Mouse (Mus musculus): ENCODE results near the gene Car4.

The Car4 gene

DNA sequence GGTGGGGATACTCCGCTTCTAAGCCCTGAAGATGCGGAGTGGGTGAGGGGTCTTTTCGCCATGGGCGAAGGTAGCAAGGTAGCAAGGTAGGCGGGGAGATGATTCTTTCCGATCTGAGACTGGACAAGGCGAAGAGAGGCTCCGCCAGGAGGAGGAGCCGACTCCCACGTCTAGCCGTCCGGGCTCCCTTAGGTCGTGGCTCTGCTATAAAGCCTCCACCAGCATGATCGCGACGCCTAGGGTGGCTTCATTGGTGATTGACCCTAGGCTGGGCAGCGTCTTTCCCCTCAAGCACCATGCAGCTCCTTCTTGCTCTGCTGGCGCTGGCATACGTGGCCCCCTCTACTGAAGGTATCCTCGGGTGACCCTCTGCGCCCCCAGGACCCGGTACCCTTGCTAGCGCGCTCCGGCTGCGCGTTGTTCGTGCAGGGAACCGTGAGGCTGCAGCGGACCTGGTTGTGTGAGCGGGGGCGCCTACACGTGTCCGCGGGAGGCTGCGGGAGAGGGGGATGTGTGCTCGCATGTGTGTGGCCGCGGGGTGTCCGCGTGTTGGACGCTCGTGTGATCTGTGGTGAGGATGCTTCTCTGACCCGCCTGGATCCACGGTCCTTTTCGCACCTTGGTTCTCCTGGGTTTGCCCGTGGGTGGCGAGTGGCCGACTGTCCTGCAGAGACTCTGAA, at the start of gene Car4:
Gene Car4, plus strand, starts transcription at position 196 of the 680 bp plus-strand sequence.
- in situ Hi-C loops (cut with MboI, MseI) = no loop called here

- in situ Hi-C loops (cut with MboI, MseI) = no loop called here
Measured at GRCm38 (mm10) chr11:84908480-84908879, 49.1 kb upstream of the Car4 start.

GRCm38 (mm10) chr11:84910411-84910810, 47.2 kb upstream of the Car4 start:
- in situ Hi-C loops (cut with MboI, MseI) = no loop called here

GRCm38 (mm10) chr11:84914673-84915072, 42.9 kb upstream of the Car4 start:
- in situ Hi-C loops (cut with MboI, MseI) = no loop called here

GRCm38 (mm10) chr11:84916053-84916702, 41.4 kb upstream of the Car4 start, which contains the start of gene Znhit3:
Gene Znhit3 (minus strand): TSS chr11:84916366.
- in situ Hi-C loops (cut with MboI, MseI) = no loop called here

DNA sequence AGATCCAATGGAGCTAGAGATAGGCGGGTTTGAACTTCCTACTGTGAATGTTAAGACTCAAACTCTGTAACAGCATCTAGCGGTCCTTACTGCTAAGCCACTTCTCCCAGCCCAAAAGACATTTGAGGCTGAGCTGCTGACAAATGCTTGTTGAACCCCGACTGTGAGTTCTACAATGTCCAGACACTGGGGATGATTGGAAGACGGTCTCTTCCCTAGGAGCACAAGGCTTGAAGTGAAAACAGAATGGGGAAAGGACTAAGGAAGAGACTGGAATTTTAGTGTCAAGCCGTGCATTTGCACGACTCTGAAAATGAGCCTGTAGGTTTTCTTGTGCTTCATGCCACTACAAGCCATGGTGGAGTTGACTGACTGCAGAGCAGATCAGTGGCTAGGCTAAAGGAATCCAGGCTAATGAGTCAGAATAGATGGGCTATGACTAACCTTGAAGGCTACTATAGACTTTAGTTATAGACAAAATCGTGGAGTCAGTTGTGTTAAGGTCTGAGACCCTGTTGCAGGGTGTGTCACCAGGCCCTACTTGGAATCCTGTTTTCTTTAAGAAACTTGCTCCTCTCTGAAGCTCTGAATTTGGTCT, 40.8 kb upstream of the Car4 start:
- in situ Hi-C loops (cut with MboI, MseI) = no loop called here

DNA sequence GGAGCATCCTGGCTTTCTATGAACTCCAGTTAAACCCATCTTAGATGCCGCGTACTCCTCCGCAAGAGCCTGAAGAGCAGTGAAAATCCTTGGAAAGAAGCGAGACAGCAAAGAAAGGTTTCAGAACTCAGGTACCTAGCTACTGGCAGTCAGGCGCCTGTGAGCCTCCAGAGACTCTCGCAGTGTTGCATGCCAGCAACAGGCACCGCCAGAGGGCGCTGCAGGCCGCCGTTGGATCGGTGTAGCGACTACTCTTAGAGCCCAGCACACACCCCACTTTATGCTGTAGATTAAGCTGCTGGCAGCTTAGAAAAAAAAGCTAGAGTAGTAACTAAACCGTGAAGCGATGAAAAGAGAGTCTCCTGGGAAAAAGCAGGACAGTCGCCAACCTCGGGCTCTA, 39.2 kb upstream of the Car4 start:
- in situ Hi-C loops (cut with MboI, MseI) = no loop called here

GRCm38 (mm10) chr11:84919276-84919675, 38.3 kb upstream of the Car4 start:
- in situ Hi-C loops (cut with MboI, MseI) = no loop called here

- in situ Hi-C loops (cut with MboI, MseI) = no loop called here
Measured at GRCm38 (mm10) chr11:84919951-84920350, 37.6 kb upstream of the Car4 start.

- in situ Hi-C loops (cut with MboI, MseI) = no loop called here
Measured at GRCm38 (mm10) chr11:84920981-84921380, 36.6 kb upstream of the Car4 start.

DNA sequence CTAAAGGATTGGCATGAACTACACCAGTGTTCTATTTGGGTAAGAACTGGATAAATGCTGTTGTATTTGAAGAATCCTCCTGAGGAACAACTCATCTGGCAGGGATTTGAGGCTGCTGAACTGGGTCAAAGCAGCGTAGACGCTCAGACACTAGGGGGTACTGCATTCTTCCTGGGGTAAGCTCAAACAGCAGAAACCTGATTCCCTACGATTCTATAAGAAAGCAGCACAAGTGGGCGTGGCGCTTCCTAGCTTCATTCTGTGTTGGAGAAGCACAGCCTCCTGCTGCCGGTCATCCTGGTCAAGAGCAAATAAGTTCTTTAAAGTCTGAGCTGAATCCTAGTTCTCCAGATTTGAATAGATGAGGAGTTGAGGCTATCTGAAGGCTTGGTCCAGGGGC, 25.3 kb upstream of the Car4 start:
- in situ Hi-C loops (cut with MboI, MseI) = no loop called here

DNA sequence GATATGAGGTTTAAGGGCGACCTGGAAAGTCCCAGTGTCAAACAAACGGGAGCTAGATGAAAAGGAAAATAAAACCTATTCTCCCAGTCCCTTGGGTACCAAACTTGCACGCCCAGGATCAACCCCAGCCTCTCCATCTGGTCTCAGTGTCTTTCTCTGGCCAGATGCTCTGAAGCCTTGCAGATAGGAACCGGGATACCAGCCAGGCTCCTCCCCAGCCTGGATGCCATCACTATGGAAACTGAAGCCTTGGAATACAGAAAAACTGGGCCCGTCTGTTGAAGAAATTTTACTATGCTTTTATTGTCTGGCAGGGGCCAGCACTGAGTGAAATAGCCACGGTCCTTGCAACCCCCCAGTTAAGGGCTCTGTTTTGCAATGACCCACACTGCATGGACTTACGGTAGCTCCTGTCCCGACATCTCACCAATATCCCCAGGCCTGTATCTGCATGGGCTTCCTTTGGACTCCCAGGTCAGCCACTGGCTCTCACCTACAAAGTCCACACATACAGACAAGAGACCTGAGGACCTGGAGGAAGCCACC, 18.0 kb upstream of the Car4 start:
- in situ Hi-C loops (cut with MboI, MseI) = no loop called here

DNA sequence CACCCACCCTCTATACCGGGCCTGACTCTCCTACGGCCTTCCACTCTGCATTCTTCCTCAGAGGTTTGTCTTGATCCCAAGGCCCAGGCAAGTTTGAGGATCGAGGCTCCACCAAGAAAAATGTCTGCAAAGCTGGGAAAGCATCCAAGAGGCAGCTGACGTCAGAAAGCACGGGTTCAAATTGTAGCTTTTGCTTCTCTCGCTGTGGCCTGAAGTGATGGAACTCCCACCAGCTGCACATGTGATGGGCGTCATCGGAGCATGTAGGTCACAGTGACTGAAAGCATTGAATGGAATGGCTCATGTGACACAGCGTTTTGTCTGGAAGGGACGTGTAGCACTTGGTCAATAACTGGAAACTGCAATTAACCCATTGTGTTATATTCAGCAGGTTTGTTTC, 17.4 kb upstream of the Car4 start:
- in situ Hi-C loops (cut with MboI, MseI) = no loop called here

DNA sequence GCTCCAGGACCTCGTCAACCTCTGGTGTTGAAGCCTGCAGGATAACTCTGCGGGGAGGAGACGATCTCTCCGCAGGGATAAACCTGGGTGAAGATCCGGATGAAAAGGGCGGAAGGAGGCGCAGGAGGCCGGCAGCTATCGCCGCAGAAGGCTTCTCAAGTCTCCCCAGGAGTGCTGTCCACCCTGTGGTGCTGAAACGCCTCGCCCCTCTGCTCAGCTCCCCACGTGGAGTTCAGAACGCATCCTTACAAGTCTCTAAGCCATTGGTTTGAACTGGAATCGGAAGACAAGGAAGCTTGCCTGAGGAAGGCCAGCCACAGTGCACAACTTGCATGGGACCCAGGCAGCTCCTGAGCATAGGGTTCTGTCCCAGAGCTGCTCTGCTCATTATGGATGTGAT, 13.6 kb upstream of the Car4 start:
- in situ Hi-C loops (cut with MboI, MseI) = no loop called here

- in situ Hi-C loops (cut with MboI, MseI) = no loop called here
Measured at GRCm38 (mm10) chr11:84944639-84945435, 12.7 kb upstream of the Car4 start.

DNA sequence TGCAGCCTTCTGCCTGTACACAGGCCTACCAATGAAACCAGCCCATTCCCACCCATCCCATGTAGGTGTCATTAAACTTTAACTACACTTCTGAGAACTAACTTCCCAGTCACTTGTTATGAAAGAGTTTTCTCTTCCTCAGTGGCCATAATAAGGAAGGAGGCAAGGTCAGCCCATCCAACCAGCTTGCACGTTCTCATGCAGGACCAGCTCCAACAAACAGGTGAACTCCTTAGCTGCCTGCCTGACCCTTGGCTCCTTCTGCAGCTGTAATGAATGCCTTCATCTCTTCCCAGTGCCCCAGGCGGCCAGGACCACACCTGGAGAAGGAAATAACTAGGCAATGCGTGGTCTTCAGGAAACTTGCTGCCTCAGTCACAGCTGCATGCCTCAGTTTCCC, 11.7 kb upstream of the Car4 start:
- in situ Hi-C loops (cut with MboI, MseI) = no loop called here

- in situ Hi-C loops (cut with MboI, MseI) = no loop called here
Measured at GRCm38 (mm10) chr11:84947206-84947605, 10.4 kb upstream of the Car4 start.

DNA sequence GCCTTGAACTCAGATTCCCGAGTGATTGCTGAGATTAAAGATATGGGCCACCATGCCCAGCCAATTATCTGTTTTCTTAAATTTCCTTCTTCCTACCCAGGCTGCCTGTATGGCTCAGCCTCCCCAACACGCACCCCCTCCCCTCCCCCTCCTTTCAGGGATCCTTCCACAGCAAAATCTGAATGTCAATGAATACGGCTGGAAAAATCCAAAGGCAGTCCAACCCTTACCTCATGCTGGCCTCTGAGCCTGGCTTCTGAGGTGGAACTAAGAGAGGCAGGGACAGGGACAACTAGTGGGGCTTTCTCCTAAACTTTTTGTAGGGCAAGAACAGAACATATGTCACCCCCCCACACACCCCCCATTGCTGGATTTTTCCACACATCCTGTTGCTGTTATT, 9.5 kb upstream of the Car4 start:
- in situ Hi-C loops (cut with MboI, MseI) = no loop called here

DNA sequence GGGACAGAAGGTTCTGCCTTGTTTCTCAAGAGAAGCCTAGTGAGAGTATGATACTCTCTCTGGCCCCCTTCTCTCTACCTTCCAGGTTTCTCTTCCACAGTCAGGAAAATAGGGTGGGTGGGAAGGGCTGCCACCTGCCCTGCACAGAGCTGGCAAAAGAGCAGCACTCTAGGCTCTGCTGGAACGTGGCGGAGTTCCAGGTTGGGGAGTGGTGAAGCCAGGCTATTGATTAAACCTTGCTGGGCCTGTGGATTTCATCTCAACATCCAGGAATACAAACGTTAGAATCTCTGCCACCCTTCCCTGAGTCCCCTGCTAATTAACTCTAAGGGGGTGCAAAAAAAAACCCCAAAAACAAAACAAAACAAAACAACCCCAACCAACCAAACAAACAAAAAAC, 9.1 kb upstream of the Car4 start:
- in situ Hi-C loops (cut with MboI, MseI) = no loop called here

- in situ Hi-C loops (cut with MboI, MseI) = no loop called here
Measured at GRCm38 (mm10) chr11:84952611-84953010, 5.0 kb upstream of the Car4 start.

- in situ Hi-C loops (cut with MboI, MseI) = no loop called here
Measured at GRCm38 (mm10) chr11:84956400-84956799, 1.2 kb upstream of the Car4 start.

GRCm38 (mm10) chr11:84957171-84957570, 415 bp upstream of the Car4 start:
- in situ Hi-C loops (cut with MboI, MseI) = no loop called here

Measured in regulatory T cell (primary cell).